Mouse (Mus musculus) granulocyte monocyte progenitor cell, adult 5-6 weeks (primary cell): ENCODE measurements at regions not wholly inside any gene's neighbourhood (a gene's known extent, or its start where the extent isn't known, plus 50 kb on each side); places are given as distances from the start of the nearest gene placed in this dataset.

Experiments
- ATAC-seq: replicated peaks from 2 replicates; pipeline ENCODE4 v1.8.0; 2016; ENCODE audit warnings: mild to moderate bottlenecking, moderate TSS enrichment, inconsistent platforms; ENCODE audit not compliant: poor library complexity, severe bottlenecking

DNA sequence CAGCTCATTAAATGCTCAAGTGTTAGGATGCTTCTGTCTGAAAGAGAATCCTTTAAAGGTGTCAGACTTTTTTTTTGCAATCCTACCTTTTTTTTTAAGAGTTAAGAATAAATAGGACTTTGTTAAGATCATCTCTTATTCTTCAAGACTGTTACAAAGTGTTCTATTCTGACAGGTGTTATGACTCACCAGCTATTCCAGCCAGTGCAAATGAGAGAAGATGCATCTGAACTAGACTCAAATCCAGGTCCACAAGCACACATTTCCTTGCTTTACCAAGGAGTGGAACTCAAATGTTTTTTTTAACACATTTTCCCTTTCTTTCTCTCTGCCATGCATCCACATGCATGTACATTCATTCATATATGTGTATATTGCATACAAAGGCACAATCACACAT lies 98.4 kb upstream of the Atp10a start:
- no peak for ATAC-seq

DNA sequence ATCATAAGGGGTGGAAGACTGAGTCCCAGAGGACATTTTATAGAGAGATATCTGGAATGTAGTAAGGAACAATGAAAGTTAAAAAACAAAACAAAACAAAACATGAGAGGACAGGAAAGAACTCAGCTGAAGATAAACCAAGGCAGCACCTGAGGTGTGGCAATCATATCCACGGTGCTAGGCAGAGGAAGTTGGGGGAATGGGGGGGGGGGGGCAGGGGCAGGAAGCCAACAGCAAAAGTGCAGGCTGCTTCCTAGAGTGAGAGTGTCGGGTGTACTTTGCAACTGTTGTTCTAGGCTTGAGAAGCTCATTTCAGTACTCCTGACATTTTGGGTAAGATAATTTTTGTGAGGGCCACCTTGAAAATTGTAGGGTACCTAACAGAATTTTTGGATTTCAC lies 87.2 kb upstream of the Atp10a start:
- no peak; the same call in 1 of the 2 replicates for ATAC-seq

DNA sequence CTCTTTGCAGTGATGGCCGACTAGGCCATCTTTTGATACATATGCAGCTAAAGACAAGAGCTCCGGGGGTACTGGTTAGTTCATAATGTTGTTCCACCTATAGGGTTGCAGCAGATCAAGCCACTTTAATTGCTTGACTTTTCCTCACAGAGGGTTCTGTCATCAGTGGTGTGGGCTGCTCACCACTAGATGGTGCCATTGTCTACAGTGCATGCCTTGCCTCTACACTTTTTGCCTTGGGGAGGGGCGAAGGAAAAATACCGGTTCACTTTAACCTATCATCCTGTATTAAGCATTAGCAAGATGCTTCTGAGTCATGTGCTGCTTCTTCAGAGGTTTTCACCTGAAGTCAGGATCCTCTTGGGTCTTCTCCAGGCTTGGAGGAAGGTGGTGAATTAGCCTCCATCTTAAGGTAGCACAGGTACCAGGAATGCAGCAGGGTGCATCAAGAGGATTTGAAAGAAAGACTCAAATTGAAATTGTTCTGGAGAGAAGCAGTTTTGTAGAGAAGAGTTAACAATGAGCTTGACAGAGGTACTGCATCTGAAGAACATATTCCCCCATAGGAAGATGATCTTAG lies 71.6 kb upstream of the Atp10a start:
- ATAC-seq: peak; percentile 97

DNA sequence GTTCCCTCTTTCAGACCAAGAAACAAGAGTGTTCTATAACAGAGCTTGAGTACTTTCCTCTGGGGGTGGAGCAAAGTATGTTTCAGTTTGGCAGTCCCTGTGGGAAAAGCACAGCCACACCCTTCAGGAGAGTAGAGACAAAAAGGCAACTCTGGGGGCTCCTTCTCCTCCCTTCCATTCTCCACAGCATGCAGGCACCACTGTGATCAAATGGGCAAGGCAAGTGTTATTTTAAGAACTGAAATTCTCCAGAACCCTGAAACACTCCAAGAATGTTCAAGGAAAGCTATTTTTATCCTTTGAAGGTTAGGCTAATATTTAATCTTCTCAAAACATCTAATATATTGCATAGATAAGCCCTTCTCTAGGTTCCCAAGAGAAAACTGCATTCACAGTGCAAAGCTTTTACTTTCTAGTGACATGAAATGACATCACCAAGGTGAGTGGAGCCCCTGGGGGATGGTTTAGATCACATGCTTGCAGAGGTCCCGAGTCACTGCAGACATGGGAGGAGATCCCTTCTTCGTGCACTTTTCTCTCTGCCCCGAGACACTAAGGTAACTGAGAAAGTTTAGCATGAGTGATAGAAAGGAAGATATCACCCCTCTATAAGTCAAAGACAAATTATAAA lies 70.2 kb upstream of the Atp10a start:
- no peak for ATAC-seq

DNA sequence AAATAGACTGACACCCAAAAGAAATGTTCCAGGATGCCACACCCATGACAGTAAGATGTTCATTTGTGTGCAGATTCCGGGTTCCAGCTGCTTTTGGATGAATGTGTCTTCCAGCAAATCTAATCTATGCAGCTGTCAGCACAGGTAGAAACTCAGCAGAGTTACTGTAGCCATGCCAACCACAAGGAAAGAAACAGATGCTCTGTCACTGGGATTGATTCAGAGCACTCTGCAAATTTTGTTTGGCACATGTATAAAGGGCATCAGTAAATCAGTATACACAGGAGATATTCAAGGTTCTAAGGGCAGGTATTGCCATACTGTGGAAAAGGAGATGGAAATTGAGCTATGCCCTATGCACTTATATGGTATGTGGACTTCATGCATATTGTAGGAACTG lies 60.0 kb upstream of the Atp10a start:
- no peak for ATAC-seq
